ENCODE assay signal across 22 mouse cellular contexts in the genomic region with DNA sequence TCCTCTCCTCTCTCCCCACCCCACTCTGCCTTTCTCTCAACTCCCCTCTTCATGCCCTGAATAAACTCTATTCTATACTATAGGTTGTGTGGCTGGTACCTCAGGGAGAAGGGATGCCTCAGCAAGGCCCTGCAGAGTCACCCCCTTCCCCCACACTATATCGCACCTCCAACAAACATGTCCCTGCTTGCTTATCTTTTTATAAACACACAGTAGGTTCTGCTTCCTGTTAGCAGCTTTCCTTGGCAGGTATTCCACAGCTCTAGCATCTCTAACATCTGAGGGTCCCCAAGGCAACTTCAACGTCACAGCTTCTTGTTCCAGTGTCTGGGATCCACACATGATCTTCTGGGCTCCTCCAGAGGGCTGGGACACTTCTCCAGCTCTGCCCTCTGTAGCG.
DNase-seq lines count a peak whose midpoint lies in the region; ATAC-seq and TF ChIP-seq lines count a peak whose summit lies in the region.
"Had no signal": no experiment of that assay in that cellular context is flagged by ENCODE, and none has a peak within 500 bp of the region (broad histone marks: within the 10 kb centered on the region; RNA-seq: fewer than 3 reads in every experiment).

No protein-coding gene starts in this region.

- H3K9ac ChIP-seq in intestine, embryonic 14.5 days (ENCODE audit: low read length) = no peak overlapping the region
- no peak overlapping the region for H3K9ac ChIP-seq in intestine, postnatal 0 days (ENCODE audit: low read depth, low read length)
- H3K9ac ChIP-seq in MEL (ENCODE audit: control insufficient read depth, low read depth, low read length, poor library complexity, severe bottlenecking) = no peak overlapping the region

- H3K9me3 ChIP-seq in intestine, embryonic 14.5 days (ENCODE audit: control insufficient read depth, low read length) = peaks cover 7% of the 10 kb centered on the region
- H3K9me3 ChIP-seq in intestine, postnatal 0 days (ENCODE audit: control insufficient read depth) = peaks cover 7% of the 10 kb centered on the region; the same call in 1 of the 2 replicates
- no peaks in the 10 kb centered on the region for H3K9me3 ChIP-seq in MEL (replicated peaks; ENCODE audit: insufficient read depth, low read length)

- TF ChIP-seq EP300 in MEL (IDR thresholded peaks at IDR 0.05; ENCODE audit: low read depth in 1 of 2, low read length in 2 of 2) = peak; percentile 50 to 58

- H3K27me3 ChIP-seq in intestine, embryonic 14.5 days (replicated peaks; ENCODE audit: control insufficient read depth, insufficient read depth, low read length) = no peaks in the 10 kb centered on the region
- H3K27me3 ChIP-seq in intestine, postnatal 0 days (replicated peaks; ENCODE audit: control insufficient read depth, insufficient read depth, low read length) = no peaks in the 10 kb centered on the region
- no peaks in the 10 kb centered on the region for H3K27me3 ChIP-seq in MEL (ENCODE audit: control insufficient read depth in 1 of 2, insufficient read depth in 2 of 2, low read length in 2 of 2)
- H3K27me3 ChIP-seq: CH12.LX, Patski had no signal

- TF ChIP-seq POLR2A in MEL (IDR thresholded peaks at IDR 0.05; ENCODE audit: control insufficient read depth in 1 of 2, insufficient read depth in 1 of 2, low read depth in 1 of 2, low read length in 2 of 2, poor library complexity in 1 of 2) = no peak

- no peaks in the 10 kb centered on the region for H3K79me2 ChIP-seq in MEL (ENCODE audit: control insufficient read depth, insufficient read depth, low read length, poor library complexity)

- ATAC-seq in intestine, embryonic 14.5 days (replicated peaks; ENCODE audit: low FRiP score, low TSS enrichment, low read depth) = no peak
- no peak for ATAC-seq in intestine, postnatal 0 days
- ATAC-seq: activated CD4-positive, CD25-positive, alpha-beta regulatory T cell, adult 4 months; CD4-positive, CD25-positive, alpha-beta regulatory T cell, adult 4 months; Patski had no signal

- DNase-seq in intestine, embryonic 14.5 days (ENCODE audit: low spot score) = peak; percentile 18
- DNase-seq in MEL (ENCODE audit: low read depth, low spot score) (peak; percentile 50), MEL-GATA-1-ER (ENCODE audit: extremely low read depth, low read depth) (peak; percentile 13)
- no peak for DNase-seq in layer of hippocampus, postnatal 25 days (ENCODE audit: extremely low spot score in 1 of 2, low spot score in 1 of 2)
- no peak for DNase-seq in heart, adult 18-20 months
- DNase-seq: adrenal gland, adult 2 months; adrenal gland, adult 8-10 months; adrenal gland, postnatal 10 days; adrenal gland, postnatal 14 days; adrenal gland, postnatal 25 days; adrenal gland, postnatal 36 days; B cell, adult 2 months; cerebellum, adult 11 months; cerebellum, adult 11-12 months; cerebellum, adult 18-20 months; cerebellum, adult 2 months; cerebellum, adult 8-10 months had no signal

- no peak overlapping the region for H3K27ac ChIP-seq in intestine, embryonic 14.5 days (ENCODE audit: low read depth)
- H3K27ac ChIP-seq in intestine, postnatal 0 days (ENCODE audit: low read depth, low read length) = no peak overlapping the region
- H3K27ac ChIP-seq in MEL (ENCODE audit: control insufficient read depth, low read depth, low read length) = no peak overlapping the region

- TF ChIP-seq RAD21 in MEL (IDR thresholded peaks at IDR 0.05; ENCODE audit: low read depth, low read length) = no peak

- no peak for TF ChIP-seq CTCF in intestine, postnatal 0 days (IDR thresholded peaks at IDR 0.05; ENCODE audit: low read depth)
- TF ChIP-seq CTCF in MEL (IDR thresholded peaks at IDR 0.05 in 2 of 3, conservative IDR thresholded peaks at IDR 0.05 in 1 of 3; ENCODE audit: control insufficient read depth in 1 of 3, insufficient read depth in 1 of 3, low read depth in 2 of 3, low read length in 3 of 3, poor library complexity in 1 of 3, severe bottlenecking in 1 of 3) = no peak

- WGBS in intestine, embryonic 14.5 days = 75% methylated on average over 3 of the region's 3 CpGs
- 83% methylated on average over 3 of the region's 3 CpGs for WGBS in intestine, postnatal 0 days

- H3K4me3 ChIP-seq in intestine, embryonic 14.5 days (ENCODE audit: low read depth, low read length) = no peak overlapping the region
- no peak overlapping the region for H3K4me3 ChIP-seq in intestine, postnatal 0 days (ENCODE audit: low read depth, low read length)
- no peak overlapping the region for H3K4me3 ChIP-seq in MEL (ENCODE audit: control insufficient read depth in 1 of 2, insufficient read depth in 1 of 2, low read depth in 2 of 2, low read length in 2 of 2)

- H3K36me3 ChIP-seq in intestine, embryonic 14.5 days (ENCODE audit: control insufficient read depth, insufficient read depth, low read length) = peaks cover 5% of the 10 kb centered on the region; the same call in 1 of the 2 replicates
- H3K36me3 ChIP-seq in intestine, postnatal 0 days (ENCODE audit: control insufficient read depth, insufficient read depth) = peaks cover 17% of the 10 kb centered on the region
- no peaks in the 10 kb centered on the region; a peak in 1 of 4 replicates for H3K36me3 ChIP-seq in MEL (ENCODE audit: control insufficient read depth in 1 of 2, insufficient read depth in 2 of 2, low read length in 2 of 2)

- no peak overlapping the region for H3K4me2 ChIP-seq in intestine, embryonic 14.5 days (ENCODE audit: low read length)
- H3K4me2 ChIP-seq in intestine, postnatal 0 days (replicated peaks; ENCODE audit: low read depth) = no peak overlapping the region

- H3K4me1 ChIP-seq in intestine, embryonic 14.5 days (replicated peaks; ENCODE audit: control insufficient read depth, insufficient read depth, low read length) = no peaks in the 10 kb centered on the region
- no peaks in the 10 kb centered on the region for H3K4me1 ChIP-seq in intestine, postnatal 0 days (replicated peaks; ENCODE audit: control insufficient read depth, insufficient read depth, low read length)
- no peaks in the 10 kb centered on the region; a peak in 1 of 4 replicates for H3K4me1 ChIP-seq in MEL (ENCODE audit: control insufficient read depth in 1 of 2, insufficient read depth in 2 of 2, low read length in 2 of 2)

TF ChIP-seq in MEL, 35 proteins besides CTCF, POLR2A, EP300 and RAD21:
- TF ChIP-seq USF2 (IDR thresholded peaks at IDR 0.05; ENCODE audit: borderline replicate concordance in 1 of 2, insufficient read depth in 1 of 2, low read depth in 1 of 2, low read length in 2 of 2) (no peak), POLR2AphosphoS5 (IDR thresholded peaks at IDR 0.05; ENCODE audit: borderline replicate concordance, low read depth, low read length) (no peak), USF1 (IDR thresholded peaks at IDR 0.05; ENCODE audit: low read depth, low read length) (no peak), ZC3H11A (IDR thresholded peaks at IDR 0.05; ENCODE audit: low read depth, low read length) (no peak), ETS1 (IDR thresholded peaks at IDR 0.05; ENCODE audit: low read depth, low read length) (0 out of 2 replicates have a peak, but pooled peaks have one; percentile 12), ZKSCAN1 (IDR thresholded peaks at IDR 0.05; ENCODE audit: low read depth, low read length) (peak; percentile 82), GATA1 (IDR thresholded peaks at IDR 0.05; ENCODE audit: low read depth, low read length) (peak; percentile 46; the same call in 1 of the 2 replicates), NELFE (IDR thresholded peaks at IDR 0.05; ENCODE audit: low read depth, low read length) (no peak), CHD2 (IDR thresholded peaks at IDR 0.05; ENCODE audit: low read length) (no peak), TBP (IDR thresholded peaks at IDR 0.05; ENCODE audit: low read depth, low read length) (no peak), TCF12 (IDR thresholded peaks at IDR 0.05; ENCODE audit: low read depth, low read length) (peak; percentile 60), SIN3A (IDR thresholded peaks at IDR 0.05; ENCODE audit: low read length) (no peak), E2F4 (IDR thresholded peaks at IDR 0.05; ENCODE audit: borderline replicate concordance, low read depth, low read length) (no peak), CHD1 (IDR thresholded peaks at IDR 0.05; ENCODE audit: low read depth, low read length) (no peak), RCOR1 (IDR thresholded peaks at IDR 0.05; ENCODE audit: low read depth, low read length) (no peak), MYB (IDR thresholded peaks at IDR 0.05; ENCODE audit: low read depth, low read length) (no peak), MEF2A (IDR thresholded peaks at IDR 0.05; ENCODE audit: extremely low read depth, insufficient replicate concordance, low read depth, low read length, poor library complexity, severe bottlenecking) (no peak)

Comparison
In these comparisons a context has a peak if more than half of its experiments do, and no peak if none do; other contexts are left out.
1. DNase-seq: peak in intestine, embryonic 14.5 days (single experiment), MEL (single experiment) and MEL-GATA-1-ER (single experiment); none in layer of hippocampus, postnatal 25 days (0 of 2) and heart, adult 18-20 months (0 of 2).